Mouse (Mus musculus): ENCODE results near the gene Asxl2.
A peak's percentile ranks its signal among the peaks of the same experiment; 100 is the strongest.
"Not testable (repeated sequence)": the region's sequence is repeated elsewhere in the genome, so short reads cannot be mapped to it uniquely, and the experiment has no call there.

Gene Asxl2

GRCm38 (mm10) chr12:3427891-3428775 is 1.5 kb downstream of the Asxl2 start:
- DNase-seq: no peak

GRCm38 (mm10) chr12:3429681-3430442 is 3.2 kb downstream of the Asxl2 start:
- DNase-seq: peak; percentile 50

GRCm38 (mm10) chr12:3430443-3430753 is 3.7 kb downstream of the Asxl2 start:
- DNase-seq: peak; percentile 43

GRCm38 (mm10) chr12:3430985-3431384 is 4.3 kb downstream of the Asxl2 start:
- peak; percentile 19 for DNase-seq

GRCm38 (mm10) chr12:3433736-3434135 is 7.1 kb downstream of the Asxl2 start:
- DNase-seq: no peak

GRCm38 (mm10) chr12:3436446-3436845 is 9.8 kb downstream of the Asxl2 start:
- DNase-seq: peak; percentile 22

- DNase-seq: no peak
These were observed 11.2 kb downstream of the Asxl2 start for GRCm38 (mm10) chr12:3437815-3438214.

GRCm38 (mm10) chr12:3440916-3441315 is 14.3 kb downstream of the Asxl2 start:
- no peak for DNase-seq

GRCm38 (mm10) chr12:3441361-3441760 is 14.7 kb downstream of the Asxl2 start:
- no peak for DNase-seq

GRCm38 (mm10) chr12:3453554-3453953 is 26.9 kb downstream of the Asxl2 start:
- no peak for DNase-seq

GRCm38 (mm10) chr12:3463087-3463486 is 36.4 kb downstream of the Asxl2 start:
- no peak for DNase-seq

GRCm38 (mm10) chr12:3499662-3500061 is 73.0 kb downstream of the Asxl2 start:
- no peak for DNase-seq

- DNase-seq: peak; percentile 54
These were observed 73.4 kb downstream of the Asxl2 start for GRCm38 (mm10) chr12:3500071-3500470.

- DNase-seq: no peak
These were observed 92.1 kb downstream of the Asxl2 start for GRCm38 (mm10) chr12:3518665-3519297.

- not testable (repeated sequence) for DNase-seq
These were observed 95.1 kb downstream of the Asxl2 start for GRCm38 (mm10) chr12:3521806-3522205.

- no peak for DNase-seq
These were observed 98.9 kb downstream of the Asxl2 start for GRCm38 (mm10) chr12:3525536-3525935.

GRCm38 (mm10) chr12:3535446-3535845 is 108.8 kb downstream of the Asxl2 start:
- not testable (repeated sequence) for DNase-seq

GRCm38 (mm10) chr12:3537616-3538015 is 111.0 kb downstream of the Asxl2 start:
- peak; percentile 28 for DNase-seq

- DNase-seq: no peak
These were observed 111.4 kb downstream of the Asxl2 start for GRCm38 (mm10) chr12:3538036-3538435.

GRCm38 (mm10) chr12:3539605-3540004 is 112.9 kb downstream of the Asxl2 start:
- no peak for DNase-seq

- no peak for DNase-seq
These were observed 114.2 kb downstream of the Asxl2 start for GRCm38 (mm10) chr12:3540871-3541270.

GRCm38 (mm10) chr12:3545451-3545850 is 118.8 kb downstream of the Asxl2 start:
- DNase-seq: no peak

GRCm38 (mm10) chr12:3546121-3546658 is 119.5 kb downstream of the Asxl2 start:
- DNase-seq: no peak

All from kidney, adult 9 months (tissue).